Mouse (Mus musculus) liver, embryonic 13.5 days (tissue): ENCODE results near the gene Tmbim4. TPM values are rescaled to one million over a fixed set of nuclear protein-coding genes. Genes with fewer than 3 reads are reported as not detected.

ENCODE experiments used
- polyA plus RNA-seq: library from polyadenylated mRNA; unstranded; fragments of >200 nt; fragmentation: Nextera tagmentation; extraction: Ambion mirVana; gene quantifications from 2 replicates; pipeline ENCODE4 v1.2.1, GENCODE M21; 2015

Gene Tmbim4
- polyA plus RNA-seq, 1 experiment from 2014 or later = 86.9 TPM

Other genes with a start within 250 kb of the Tmbim4 start
- gene Helb, start 88.6 kb upstream of the Tmbim4 start, polyA plus RNA-seq = 8.8 and 11.1 TPM in 2 replicates
- 0.80 and 1.1 TPM in 2 replicates for gene Irak3, start 540 bp downstream of the Tmbim4 start, polyA plus RNA-seq
- 42.6 and 48.5 TPM in 2 replicates for gene Llph, start 25.5 kb downstream of the Tmbim4 start, polyA plus RNA-seq